Mouse (Mus musculus): ENCODE results near the gene 1110051M20Rik. TPM values are rescaled to one million over a fixed set of nuclear protein-coding genes. Genes with fewer than 3 reads are reported as not detected.

1110051M20Rik gene
- polyA plus RNA-seq, 1 experiment, result 10.3 TPM

- 93% methylated on average over 6 of the region's 6 CpGs for WGBS
- no peak for DNase-seq
- Histone ChIP-seq H3K4me3 (ENCODE audit: control insufficient read depth, insufficient read depth, low read length) (no peak overlapping the region), H3K36me3 (ENCODE audit: control insufficient read depth, insufficient read depth, low read length) (no peaks in the 10 kb centered on the region), H3K27me3 (ENCODE audit: control insufficient read depth, insufficient read depth, low read length) (no peaks in the 10 kb centered on the region), H3K27ac (ENCODE audit: control insufficient read depth, insufficient read depth, low read length) (no peak overlapping the region), H3K4me1 (replicated peaks; ENCODE audit: control insufficient read depth, insufficient read depth, low read length) (no peaks in the 10 kb centered on the region)
- no peak for TF ChIP-seq POLR2A (IDR thresholded peaks at IDR 0.05; ENCODE audit: control insufficient read depth, extremely low read depth, insufficient read depth, low read length, poor library complexity)
These were observed 13.9 kb downstream of the 1110051M20Rik start for GRCm38 (mm10) chr2:91430600-91430919.

- WGBS, result 82% methylated on average over 9 of the region's 9 CpGs
- no peak for DNase-seq
- H3K36me3 ChIP-seq (ENCODE audit: control insufficient read depth, insufficient read depth, low read length), result no peaks in the 10 kb centered on the region
- H3K4me1 ChIP-seq (replicated peaks; ENCODE audit: control insufficient read depth, insufficient read depth, low read length), result no peaks in the 10 kb centered on the region
- H3K27ac ChIP-seq (ENCODE audit: control insufficient read depth, insufficient read depth, low read length), result no peak overlapping the region
- no peak overlapping the region for H3K4me3 ChIP-seq (ENCODE audit: control insufficient read depth, insufficient read depth, low read length)
- no peaks in the 10 kb centered on the region for H3K27me3 ChIP-seq (ENCODE audit: control insufficient read depth, insufficient read depth, low read length)
- no peak for TF ChIP-seq CTCF (IDR thresholded peaks at IDR 0.05; ENCODE audit: borderline replicate concordance, control insufficient read depth, extremely low read depth, insufficient read depth, low read length, poor library complexity)
- TF ChIP-seq POLR2A (IDR thresholded peaks at IDR 0.05; ENCODE audit: control insufficient read depth, extremely low read depth, insufficient read depth, low read length, poor library complexity), result no peak
These were observed 14.4 kb downstream of the 1110051M20Rik start for GRCm38 (mm10) chr2:91429915-91430599.

GRCm38 (mm10) chr2:91429146-91429545, 15.4 kb downstream of the 1110051M20Rik start:
- H3K36me3 ChIP-seq (ENCODE audit: control insufficient read depth, insufficient read depth, low read length), result no peaks in the 10 kb centered on the region
- H3K27me3 ChIP-seq (ENCODE audit: control insufficient read depth, insufficient read depth, low read length), result no peaks in the 10 kb centered on the region
- no peak overlapping the region for H3K4me3 ChIP-seq (ENCODE audit: control insufficient read depth, insufficient read depth, low read length)
- 95% methylated on average over 3 of the region's 3 CpGs for WGBS
- no peak for DNase-seq
- no peak overlapping the region for H3K27ac ChIP-seq (ENCODE audit: control insufficient read depth, insufficient read depth, low read length)
- no peaks in the 10 kb centered on the region for H3K4me1 ChIP-seq (replicated peaks; ENCODE audit: control insufficient read depth, insufficient read depth, low read length)
- TF ChIP-seq CTCF (IDR thresholded peaks at IDR 0.05; ENCODE audit: borderline replicate concordance, control insufficient read depth, extremely low read depth, insufficient read depth, low read length, poor library complexity) (no peak), POLR2A (IDR thresholded peaks at IDR 0.05; ENCODE audit: control insufficient read depth, extremely low read depth, insufficient read depth, low read length, poor library complexity) (no peak)

GRCm38 (mm10) chr2:91426321-91426720, 18.2 kb downstream of the 1110051M20Rik start:
- Histone ChIP-seq H3K4me3 (ENCODE audit: control insufficient read depth, insufficient read depth, low read length) (no peak overlapping the region), H3K36me3 (ENCODE audit: control insufficient read depth, insufficient read depth, low read length) (no peaks in the 10 kb centered on the region), H3K27ac (ENCODE audit: control insufficient read depth, insufficient read depth, low read length) (no peak overlapping the region), H3K4me1 (replicated peaks; ENCODE audit: control insufficient read depth, insufficient read depth, low read length) (no peaks in the 10 kb centered on the region), H3K27me3 (ENCODE audit: control insufficient read depth, insufficient read depth, low read length) (no peaks in the 10 kb centered on the region)
- TF ChIP-seq POLR2A (IDR thresholded peaks at IDR 0.05; ENCODE audit: control insufficient read depth, extremely low read depth, insufficient read depth, low read length, poor library complexity) (no peak), CTCF (IDR thresholded peaks at IDR 0.05; ENCODE audit: borderline replicate concordance, control insufficient read depth, extremely low read depth, insufficient read depth, low read length, poor library complexity) (no peak)
- WGBS, result 96% methylated on average over 1 of the region's 1 CpGs
- no peak for DNase-seq

GRCm38 (mm10) chr2:91424061-91424720, 20.3 kb downstream of the 1110051M20Rik start:
- TF ChIP-seq CTCF (IDR thresholded peaks at IDR 0.05; ENCODE audit: borderline replicate concordance, control insufficient read depth, extremely low read depth, insufficient read depth, low read length, poor library complexity) (no peak), POLR2A (IDR thresholded peaks at IDR 0.05; ENCODE audit: control insufficient read depth, extremely low read depth, insufficient read depth, low read length, poor library complexity) (no peak)

GRCm38 (mm10) chr2:91421641-91422040, 22.9 kb downstream of the 1110051M20Rik start:
- no peaks in the 10 kb centered on the region for H3K27me3 ChIP-seq (ENCODE audit: control insufficient read depth, insufficient read depth, low read length)
- H3K27ac ChIP-seq (ENCODE audit: control insufficient read depth, insufficient read depth, low read length), result no peak overlapping the region
- no peaks in the 10 kb centered on the region for H3K4me1 ChIP-seq (replicated peaks; ENCODE audit: control insufficient read depth, insufficient read depth, low read length)
- no peak overlapping the region for H3K4me3 ChIP-seq (ENCODE audit: control insufficient read depth, insufficient read depth, low read length)
- DNase-seq, result no peak
- H3K36me3 ChIP-seq (ENCODE audit: control insufficient read depth, insufficient read depth, low read length), result no peaks in the 10 kb centered on the region
- TF ChIP-seq POLR2A (IDR thresholded peaks at IDR 0.05; ENCODE audit: control insufficient read depth, extremely low read depth, insufficient read depth, low read length, poor library complexity) (no peak), CTCF (IDR thresholded peaks at IDR 0.05; ENCODE audit: borderline replicate concordance, control insufficient read depth, extremely low read depth, insufficient read depth, low read length, poor library complexity) (no peak)
- WGBS, result 97% methylated on average over 5 of the region's 5 CpGs

More at GRCm38 (mm10) chr2:91424061-91424720, 20.3 kb downstream of the 1110051M20Rik start:
- Histone ChIP-seq H3K27ac (ENCODE audit: control insufficient read depth, insufficient read depth, low read length) (no peak overlapping the region), H3K27me3 (ENCODE audit: control insufficient read depth, insufficient read depth, low read length) (no peaks in the 10 kb centered on the region), H3K4me1 (replicated peaks; ENCODE audit: control insufficient read depth, insufficient read depth, low read length) (no peaks in the 10 kb centered on the region), H3K4me3 (ENCODE audit: control insufficient read depth, insufficient read depth, low read length) (no peak overlapping the region), H3K36me3 (ENCODE audit: control insufficient read depth, insufficient read depth, low read length) (no peaks in the 10 kb centered on the region)
- 82% methylated on average over 7 of the region's 7 CpGs for WGBS
- DNase-seq, result no peak
